Mouse (Mus musculus): ENCODE measurements at regions not wholly inside any gene's neighbourhood (a gene's known extent, or its start where the extent isn't known, plus 50 kb on each side); places are given as distances from the start of the nearest gene placed in this dataset.

DNA sequence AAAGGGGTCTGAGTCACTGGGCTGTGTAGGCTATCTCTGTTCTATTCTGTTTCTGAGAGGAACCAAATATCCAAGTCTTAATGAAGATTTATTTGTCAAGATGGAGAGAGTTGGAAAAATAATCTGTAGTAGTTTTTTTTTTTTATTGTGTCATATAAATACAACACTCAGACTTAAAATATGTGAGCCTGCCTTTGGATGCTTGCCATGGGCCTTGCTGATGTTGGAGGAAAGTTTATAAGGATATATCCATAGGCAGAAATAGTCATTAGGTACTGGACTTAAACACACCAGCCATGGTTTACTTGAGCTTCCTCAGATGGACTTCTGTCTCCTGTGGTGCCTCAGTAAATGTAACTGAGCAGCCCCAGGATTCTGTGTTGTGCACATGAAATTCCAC is 635.8 kb upstream of the Adgrl2 start:
- TF ChIP-seq CTCF (IDR thresholded peaks at IDR 0.05; ENCODE audit: extremely low read depth, insufficient read depth, low read length), result no peak
- TF ChIP-seq POLR2A (IDR thresholded peaks at IDR 0.05; ENCODE audit: extremely low read depth, insufficient read depth, low read length), result no peak

All from cortical plate, adult 2 months (tissue).